Mouse (Mus musculus) ovary, postnatal 36 days (tissue): ENCODE measurements around the gene Cox6b2.

ENCODE experiments used
- DNase-seq: peaks from one replicate; pipeline ENCODE4 v3.0.0; 2022; ENCODE audit warnings: low spot score, mixed read lengths

The Cox6b2 gene

DNA sequence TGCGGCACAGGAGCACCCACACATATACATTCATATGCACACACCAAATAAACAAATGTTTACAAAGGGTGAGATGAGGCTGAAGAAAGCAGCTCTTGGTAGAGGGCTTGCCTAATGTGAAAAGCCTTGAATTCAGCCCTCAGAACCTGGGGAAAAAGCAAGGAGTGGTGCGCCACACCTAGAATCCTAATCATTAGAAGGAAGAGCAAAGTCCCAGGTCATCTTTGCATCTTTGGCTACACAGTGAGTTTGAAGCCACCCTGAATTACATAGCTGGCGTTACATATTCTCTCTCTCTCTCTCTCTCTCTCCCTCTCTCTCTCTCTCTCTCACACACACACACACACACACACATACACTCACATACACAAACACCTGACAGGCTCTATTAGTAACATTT, 33.6 kb downstream of the Cox6b2 start:
- DNase-seq: no peak

DNA sequence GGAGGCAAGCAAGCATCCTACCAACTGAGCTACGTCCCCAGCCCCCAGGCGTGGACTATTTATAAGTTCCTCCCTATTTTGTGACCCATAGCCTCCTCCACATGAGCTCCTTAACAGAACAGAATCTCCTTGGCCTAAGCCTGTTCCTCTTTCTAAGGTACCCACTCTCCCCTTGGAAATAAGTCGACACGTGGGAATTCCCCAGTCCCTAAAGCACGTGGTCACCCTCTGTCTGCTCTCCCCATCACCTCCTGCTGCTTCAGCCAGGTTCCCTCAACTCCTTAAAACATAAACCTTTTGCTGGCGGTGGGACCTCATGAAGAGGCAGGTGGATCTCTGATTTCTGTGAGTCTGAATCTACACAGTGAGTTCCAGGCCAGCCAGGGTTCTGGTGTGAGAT, 35.9 kb downstream of the Cox6b2 start:
- DNase-seq: no peak

DNA sequence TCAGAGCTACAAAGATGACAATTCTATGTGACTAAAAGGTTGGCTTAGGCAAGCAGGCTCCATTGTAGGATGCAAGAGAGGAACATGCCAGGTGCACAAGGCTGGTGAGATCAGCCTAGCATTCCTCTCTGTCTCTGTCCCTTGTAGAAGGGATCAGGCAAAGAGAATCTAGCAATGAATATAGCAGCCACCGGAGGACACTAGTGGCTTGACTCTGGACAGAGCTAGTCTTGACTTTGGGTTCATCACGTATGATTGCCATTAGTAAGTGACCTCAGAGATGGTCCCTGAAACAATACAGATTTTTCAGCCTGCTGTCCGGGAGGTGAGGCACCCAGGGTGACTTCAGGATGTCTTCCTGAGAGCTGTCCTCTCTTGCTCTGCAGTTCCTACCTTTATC, 40.3 kb downstream of the Cox6b2 start:
- no peak for DNase-seq

DNA sequence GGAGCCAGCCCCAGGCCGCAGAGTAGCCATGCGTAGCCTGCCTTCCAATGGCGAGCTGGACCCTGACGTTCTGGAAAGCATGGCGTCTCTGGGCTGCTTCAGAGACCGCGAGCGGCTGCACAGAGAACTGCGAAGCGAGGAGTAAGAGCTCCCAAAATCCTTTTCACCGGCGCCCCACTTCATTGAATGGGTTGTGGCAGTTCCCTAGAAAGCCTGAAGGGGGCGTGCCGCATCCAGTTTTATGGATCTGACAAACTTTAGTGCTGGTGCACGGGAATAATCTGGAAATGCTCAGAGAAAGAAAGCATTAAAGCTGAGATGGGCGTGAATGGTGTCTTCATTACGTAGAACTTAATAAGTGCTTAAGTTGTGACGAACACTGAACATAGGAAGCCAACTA, 47.8 kb downstream of the Cox6b2 start:
- DNase-seq: peak; percentile 38

DNA sequence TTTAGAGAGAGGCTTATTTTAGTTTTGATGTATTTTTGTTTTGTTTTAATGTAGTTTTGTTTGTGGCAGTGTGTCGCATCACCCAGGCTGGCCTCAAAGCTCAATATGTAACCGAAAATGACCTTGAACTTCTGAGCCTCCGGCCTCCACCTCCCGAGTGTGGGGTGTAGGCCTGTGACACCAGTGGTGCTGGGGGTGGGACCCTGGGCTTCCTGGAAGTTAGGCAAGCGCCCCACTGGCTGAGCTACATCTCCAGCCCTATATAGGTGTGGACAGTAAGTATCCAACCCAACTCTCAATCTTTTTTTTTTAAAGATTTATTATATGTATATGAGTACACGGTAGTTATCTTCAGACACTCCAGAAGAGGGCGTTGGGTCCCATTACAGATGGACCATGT, 49.7 kb downstream of the Cox6b2 start:
- DNase-seq: no peak

DNA sequence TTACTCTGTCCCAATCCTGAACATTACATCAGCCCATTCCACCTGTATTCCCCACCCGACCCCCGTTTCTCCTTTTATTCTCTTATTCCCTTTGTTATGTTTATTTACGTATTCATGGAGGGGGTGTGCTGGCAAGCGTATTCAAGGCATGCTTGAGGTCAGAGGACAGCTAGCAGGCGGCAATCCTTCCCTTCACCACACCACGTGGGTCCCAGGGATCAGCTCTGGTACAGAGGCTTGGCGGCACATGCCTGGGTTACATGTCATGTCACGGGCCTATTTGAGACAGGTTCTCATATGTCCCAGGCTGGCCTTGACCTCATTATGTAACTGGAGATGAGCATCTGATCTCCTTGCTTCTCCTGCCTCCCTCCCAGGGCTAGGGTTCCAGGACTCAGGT, 50.6 kb downstream of the Cox6b2 start:
- no peak for DNase-seq
